Mouse (Mus musculus) hindbrain, embryonic 14.5 days (tissue): ENCODE measurements around the gene Atp5h. TPM values are rescaled to one million over a fixed set of nuclear protein-coding genes. Genes with fewer than 3 reads are reported as not detected.
A peak's percentile ranks its signal among the peaks of the same experiment; 100 is the strongest.

ENCODE experiments used
- ATAC-seq: fragments of 200-750 bp; cut with Nextera tagmentation; 2 replicates; pipeline ENCODE4 v1.8.0; 2017; ENCODE audit warnings: moderate number of reproducible peaks, mild to moderate bottlenecking, moderate TSS enrichment, moderate library complexity; ENCODE audit not compliant: low FRiP score
- DNase-seq: peaks from one replicate; pipeline ENCODE4 v3.0.0-alpha.2; 2015; ENCODE audit warnings: low spot score
- H3K27ac ChIP-seq: fragments of 300-500 bp; sonication (generic); 2 replicates; pipeline ENCODE4 v1.5.1; 2014; ENCODE audit warnings: mild to moderate bottlenecking, moderate library complexity
- H3K27me3 ChIP-seq: fragments of 300-500 bp; sonication (generic); 2 replicates; pipeline ENCODE4 v1.6.1; 2014; ENCODE audit warnings: mild to moderate bottlenecking, low read length, mixed read lengths; ENCODE audit not compliant: control insufficient read depth, insufficient read depth
- H3K36me3 ChIP-seq: fragments of 300-500 bp; sonication (generic); replicated peaks from 2 replicates; pipeline ENCODE4 v1.6.1; 2014; ENCODE audit not compliant: control insufficient read depth, insufficient read depth
- H3K4me1 ChIP-seq: fragments of 300-500 bp; sonication (generic); replicated peaks from 2 replicates; pipeline ENCODE4 v1.6.1; 2014; ENCODE audit warnings: antibody characterized with exemption, low read length, mixed read lengths; ENCODE audit not compliant: control insufficient read depth, insufficient read depth
- H3K4me2 ChIP-seq: fragments of 300-500 bp; sonication (generic); replicated peaks from 2 replicates; pipeline ENCODE4 v1.6.1; 2014; ENCODE audit warnings: mild to moderate bottlenecking, moderate library complexity
- H3K4me3 ChIP-seq: fragments of 300-500 bp; sonication (generic); replicated peaks from 2 replicates; pipeline ENCODE4 v1.5.1; 2014; ENCODE audit warnings: mild to moderate bottlenecking, low read length
- H3K9ac ChIP-seq: fragments of 300-500 bp; sonication (generic); 2 replicates; pipeline ENCODE4 v1.6.1; 2014
- H3K9me3 ChIP-seq: fragments of 300-500 bp; sonication (generic); 2 replicates; pipeline ENCODE4 v1.6.1; 2016; ENCODE audit warnings: low read length; ENCODE audit not compliant: control insufficient read depth
- WGBS: fragments of 180-500 bp; shearing (Covaris S2); extraction: QIAGEN DNeasy Blood & Tissue Kit; methylation state at CpG from one replicate; pipeline ENCODE4 v1.1.7; 2014; 5-methylcytosine and 5-hydroxymethylcytosine counted together
- polyA plus RNA-seq: library from polyadenylated mRNA; unstranded; fragments of >200 nt; fragmentation: Nextera tagmentation; extraction: Ambion mirVana; gene quantifications from 2 replicates; pipeline ENCODE4 v1.2.1, GENCODE M21; 2014

Atp5h gene
- polyA plus RNA-seq, 1 experiment from 2014 or later, result 1,000 TPM

- Histone ChIP-seq H3K27me3 (peaks cover 5% of the 10 kb centered on the region; the same call in 1 of the 2 replicates), H3K4me3 (no peak overlapping the region), H3K9ac (no peak overlapping the region), H3K9me3 (no peaks in the 10 kb centered on the region), H3K27ac (no peak overlapping the region), H3K36me3 (no peaks in the 10 kb centered on the region), H3K4me1 (peaks cover 5% of the 10 kb centered on the region), H3K4me2 (no peak overlapping the region)
- no peak for DNase-seq
- WGBS, result 75% methylated on average over 7 of the region's 7 CpGs
- ATAC-seq, result no peak
Measured at GRCm38 (mm10) chr11:115376722-115377121, 43.0 kb downstream of the Atp5h start.

DNA sequence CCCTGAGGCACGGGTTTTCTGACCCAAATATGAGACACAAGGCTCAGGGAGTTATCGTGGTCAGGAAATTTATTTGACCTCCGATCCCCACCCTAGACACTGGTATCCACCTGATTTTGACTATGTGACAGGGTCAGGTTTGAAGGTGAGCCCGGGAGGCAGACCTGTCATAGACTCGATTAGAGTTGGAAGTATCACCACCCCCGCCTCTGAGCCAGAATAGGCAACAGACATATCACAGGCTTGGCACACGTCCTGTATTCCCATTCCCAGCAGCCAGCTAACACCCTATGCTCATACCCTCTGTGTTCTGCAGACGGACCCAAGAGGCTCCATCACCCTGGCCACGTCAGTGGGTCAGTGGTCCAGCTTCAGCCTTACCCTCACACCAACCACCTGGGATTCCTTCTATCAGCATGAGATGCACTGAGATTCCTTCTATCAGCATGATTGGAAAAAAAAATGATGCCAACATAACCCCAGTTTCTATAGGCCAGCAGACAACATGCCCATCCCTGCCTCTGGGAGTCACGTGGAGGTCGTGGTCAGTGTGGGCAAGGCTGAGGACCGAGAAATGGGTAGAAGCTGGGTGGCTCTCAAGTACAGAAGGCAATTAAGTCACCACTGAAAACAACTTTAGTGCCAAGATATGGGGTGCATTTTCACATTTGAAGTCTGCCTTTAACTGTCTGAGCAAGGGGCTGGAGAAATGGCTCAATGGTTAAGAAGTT is 44.9 kb downstream of the Atp5h start:
- WGBS, result 62% methylated on average over 12 of the region's 12 CpGs
- Histone ChIP-seq H3K27me3 (peaks cover 5% of the 10 kb centered on the region; the same call in 1 of the 2 replicates), H3K9ac (peak overlapping the region; percentile 65), H3K4me1 (peaks cover 5% of the 10 kb centered on the region; the same call in 1 of the 2 replicates), H3K9me3 (no peaks in the 10 kb centered on the region), H3K4me3 (peak overlapping the region; percentile 37), H3K36me3 (no peaks in the 10 kb centered on the region), H3K27ac (peak overlapping the region; percentile 67; the same call in 1 of the 2 replicates), H3K4me2 (peak overlapping the region; percentile 58)
- DNase-seq (no peak), ATAC-seq (no peak)

- DNase-seq (peak; percentile 77), ATAC-seq (peak; percentile 72)
- Histone ChIP-seq H3K9ac (peak overlapping the region; percentile 65), H3K4me3 (peak overlapping the region; percentile 37), H3K4me1 (peaks cover 5% of the 10 kb centered on the region; the same call in 1 of the 2 replicates), H3K27me3 (peaks cover 5% of the 10 kb centered on the region; the same call in 1 of the 2 replicates), H3K36me3 (no peaks in the 10 kb centered on the region), H3K9me3 (no peaks in the 10 kb centered on the region), H3K27ac (peak overlapping the region; percentile 67), H3K4me2 (peak overlapping the region; percentile 58)
- 2% methylated on average over 30 of the region's 30 CpGs for WGBS
Measured at GRCm38 (mm10) chr11:115373805-115374694, 45.7 kb downstream of the Atp5h start.

GRCm38 (mm10) chr11:115372737-115373136 is 47.0 kb downstream of the Atp5h start:
- 47% methylated on average over 2 of the region's 2 CpGs for WGBS
- Histone ChIP-seq H3K27me3 (peaks cover 8% of the 10 kb centered on the region; the same call in 1 of the 2 replicates), H3K9me3 (no peaks in the 10 kb centered on the region), H3K4me3 (no peak overlapping the region), H3K36me3 (no peaks in the 10 kb centered on the region), H3K9ac (no peak overlapping the region), H3K4me1 (peaks cover 5% of the 10 kb centered on the region; the same call in 1 of the 2 replicates), H3K4me2 (no peak overlapping the region), H3K27ac (no peak overlapping the region)
- ATAC-seq (no peak), DNase-seq (no peak)

DNA sequence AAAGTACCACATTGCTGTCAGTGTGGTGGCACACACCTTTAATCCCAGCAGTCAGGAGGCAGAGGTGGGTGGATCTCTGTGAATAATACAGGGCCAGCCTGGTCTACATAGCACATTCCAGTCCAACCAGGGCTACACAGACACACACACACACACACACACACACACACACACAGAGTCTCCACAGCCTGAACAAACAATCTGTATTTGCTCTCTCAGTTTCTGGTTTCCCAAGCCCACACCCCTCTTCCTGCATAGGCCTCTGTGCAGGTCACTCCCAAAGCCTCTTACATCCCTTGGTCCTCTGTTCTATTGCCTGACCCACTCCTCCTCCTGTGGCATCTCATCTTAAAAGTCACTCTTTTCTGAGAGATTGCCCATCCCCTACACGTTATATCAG is 47.7 kb downstream of the Atp5h start:
- H3K27me3 ChIP-seq, result peaks cover 8% of the 10 kb centered on the region; the same call in 1 of the 2 replicates
- 72% methylated on average over 1 of the region's 1 CpGs for WGBS
- no peaks in the 10 kb centered on the region for H3K9me3 ChIP-seq
- no peak overlapping the region for H3K4me3 ChIP-seq
- DNase-seq (no peak), ATAC-seq (no peak)
- peaks cover 5% of the 10 kb centered on the region; the same call in 1 of the 2 replicates for H3K4me1 ChIP-seq
- H3K36me3 ChIP-seq, result no peaks in the 10 kb centered on the region
- no peak overlapping the region for H3K27ac ChIP-seq
- H3K9ac ChIP-seq, result no peak overlapping the region
- no peak overlapping the region for H3K4me2 ChIP-seq

GRCm38 (mm10) chr11:115371354-115371753 is 48.4 kb downstream of the Atp5h start:
- no peaks in the 10 kb centered on the region for H3K9me3 ChIP-seq
- 50% methylated on average over 8 of the region's 8 CpGs for WGBS
- DNase-seq (no peak), ATAC-seq (no peak)
- no peak overlapping the region for H3K4me2 ChIP-seq
- H3K27ac ChIP-seq, result no peak overlapping the region
- H3K36me3 ChIP-seq, result no peaks in the 10 kb centered on the region
- peaks cover 8% of the 10 kb centered on the region; the same call in 1 of the 2 replicates for H3K27me3 ChIP-seq
- H3K4me1 ChIP-seq, result peaks cover 12% of the 10 kb centered on the region
- no peak overlapping the region for H3K9ac ChIP-seq
- no peak overlapping the region for H3K4me3 ChIP-seq

DNA sequence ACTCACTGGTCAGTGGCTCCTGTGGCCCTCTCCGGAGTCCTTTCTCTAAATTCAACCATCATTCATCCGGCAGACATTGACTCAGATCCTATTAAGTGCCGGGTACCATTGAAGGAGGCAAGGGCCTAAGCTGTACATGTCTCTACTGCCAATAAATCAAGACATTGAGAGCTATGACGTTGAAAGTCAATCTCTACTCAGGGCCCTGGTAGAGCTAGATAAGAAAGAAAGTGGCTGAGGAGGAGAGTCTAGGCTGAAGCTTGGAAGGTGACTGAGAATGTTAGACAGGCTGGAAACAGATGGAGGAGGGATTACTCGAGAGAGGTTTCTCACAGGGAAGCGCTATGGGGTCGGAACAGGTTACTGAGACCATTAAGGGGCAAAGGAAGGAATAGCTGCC is 49.4 kb downstream of the Atp5h start:
- ATAC-seq, result no peak
- Histone ChIP-seq H3K27me3 (0 out of 2 replicates have a peak, but pooled peaks cover 3% of the 10 kb centered on the region), H3K4me3 (no peak overlapping the region), H3K9me3 (no peaks in the 10 kb centered on the region), H3K27ac (no peak overlapping the region), H3K4me2 (no peak overlapping the region), H3K9ac (no peak overlapping the region), H3K4me1 (peaks cover 22% of the 10 kb centered on the region), H3K36me3 (no peaks in the 10 kb centered on the region)
- DNase-seq, result no peak
- WGBS, result 58% methylated on average over 7 of the region's 7 CpGs

DNA sequence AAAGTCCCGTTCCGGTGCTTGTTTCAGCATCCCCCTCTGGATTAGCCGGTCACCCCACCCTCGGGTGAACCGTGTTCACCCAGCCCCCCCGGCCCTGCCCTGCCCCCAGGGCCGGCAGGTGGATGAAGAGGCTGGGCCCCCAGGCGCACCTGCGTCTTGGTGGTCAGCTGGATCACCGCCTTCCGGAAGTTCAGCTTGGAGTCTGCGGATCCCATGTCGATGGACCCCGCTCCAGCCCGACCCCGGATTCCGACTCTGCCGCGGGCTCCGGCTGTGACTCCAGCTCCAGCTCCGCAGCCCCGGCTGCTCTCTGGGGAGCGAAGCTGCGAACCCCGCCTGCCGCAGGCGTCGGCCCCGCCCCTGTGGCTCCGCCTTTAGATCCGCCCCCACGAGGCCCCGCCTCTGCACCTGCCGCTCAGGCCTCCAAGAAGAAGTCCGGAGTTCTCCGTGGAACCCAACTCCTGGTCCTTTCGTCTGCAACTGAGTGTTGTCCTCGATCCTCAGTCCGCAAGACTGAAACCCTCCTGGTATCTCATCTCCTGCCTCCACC is 52.3 kb downstream of the Atp5h start, which contains the start of gene Hid1:
Gene Hid1, minus strand, starts transcription at position 362 of the 550 bp plus-strand sequence.
- peak; percentile 80 for ATAC-seq
- WGBS, result 1% methylated on average over 39 of the region's 39 CpGs

More for the DNA sequence above, 52.3 kb downstream of the Atp5h start, which contains the start of gene Hid1:
- H3K36me3 ChIP-seq, result no peaks in the 10 kb centered on the region
- H3K9ac ChIP-seq, result peak within 1 kb of the TSS; percentile 87
- H3K27me3 ChIP-seq, result 0 out of 2 replicates have a peak, but pooled peaks cover 3% of the 10 kb centered on the region
- peak within 1 kb of the TSS; percentile 85 for H3K27ac ChIP-seq
- peak; percentile 83 for DNase-seq
- peak within 1 kb of the TSS; percentile 82 for H3K4me3 ChIP-seq
- H3K4me1 ChIP-seq, result peaks cover 22% of the 10 kb centered on the region
- H3K9me3 ChIP-seq, result no peaks in the 10 kb centered on the region
- peak within 1 kb of the TSS; percentile 94 for H3K4me2 ChIP-seq
